In genomic region chr7:127375271-127376245, GRCm38 (mm10) we compare ENCODE assay signal across 8 mouse cellular contexts. TPM values are rescaled to one million over a fixed set of nuclear protein-coding genes. Genes with fewer than 3 reads are reported as not detected.
DNase-seq lines count a peak whose midpoint lies in the region; ATAC-seq and TF ChIP-seq lines count a peak whose summit lies in the region.
"Not testable (repeated sequence)": the region's sequence is repeated elsewhere in the genome, so short reads cannot be mapped to it uniquely, and the experiment has no call there.

Gene Zfp747, minus strand, starts transcription at chr7:127376050.

- not testable (repeated sequence) for H3K27me3 ChIP-seq in embryonic facial prominence, embryonic 14.5 days (replicated peaks; ENCODE audit: control insufficient read depth, insufficient read depth, low read length); limb, embryonic 14.5 days (ENCODE audit: control insufficient read depth, insufficient read depth, low read length); midbrain, postnatal 0 days (ENCODE audit: insufficient read depth, low read length)

- 2% methylated on average over 40 of the region's 49 CpGs for WGBS in embryonic facial prominence, embryonic 14.5 days
- 3% methylated on average over 48 of the region's 49 CpGs for WGBS in limb, embryonic 14.5 days
- 4% methylated on average over 39 of the region's 49 CpGs for WGBS in midbrain, postnatal 0 days

- not testable (repeated sequence) for H3K9me3 ChIP-seq in embryonic facial prominence, embryonic 14.5 days (ENCODE audit: control insufficient read depth, low read length); limb, embryonic 14.5 days (ENCODE audit: control insufficient read depth, low read length); midbrain, postnatal 0 days (ENCODE audit: low read length)

- H3K4me2 ChIP-seq in embryonic facial prominence, embryonic 14.5 days (ENCODE audit: low read depth, low read length) = peak within 1 kb of the TSS; percentile 66
- peak within 1 kb of the TSS; percentile 74 for H3K4me2 ChIP-seq in limb, embryonic 14.5 days (replicated peaks; ENCODE audit: low read depth, low read length, severe bottlenecking)
- peak within 1 kb of the TSS; percentile 74 for H3K4me2 ChIP-seq in midbrain, postnatal 0 days (ENCODE audit: low read depth, low read length, poor library complexity, severe bottlenecking)

- peak within 1 kb of the TSS; percentile 63; the same call in 1 of the 2 replicates for H3K27ac ChIP-seq in embryonic facial prominence, embryonic 14.5 days (replicated peaks; ENCODE audit: low read depth, low read length)
- not testable (repeated sequence) for H3K27ac ChIP-seq in limb, embryonic 14.5 days (replicated peaks; ENCODE audit: low read depth, low read length)
- H3K27ac ChIP-seq in midbrain, postnatal 0 days (ENCODE audit: low read depth, low read length) = peak within 1 kb of the TSS; percentile 76

- peak; percentile 94 for ATAC-seq in embryonic facial prominence, embryonic 14.5 days (ENCODE audit: low read depth)
- ATAC-seq in limb, embryonic 14.5 days (ENCODE audit: low FRiP score, low read depth) = peak; percentile 91
- ATAC-seq in midbrain, postnatal 0 days (ENCODE audit: low FRiP score) = peak; percentile 93

- peak within 1 kb of the TSS; percentile 73 for H3K9ac ChIP-seq in embryonic facial prominence, embryonic 14.5 days (ENCODE audit: low read depth, low read length)
- peak within 1 kb of the TSS; percentile 72 for H3K9ac ChIP-seq in limb, embryonic 14.5 days (ENCODE audit: low read depth, low read length, severe bottlenecking)
- H3K9ac ChIP-seq in midbrain, postnatal 0 days (replicated peaks; ENCODE audit: low read length, poor library complexity, severe bottlenecking) = peak within 1 kb of the TSS; percentile 74

- H3K4me1 ChIP-seq in embryonic facial prominence, embryonic 14.5 days (ENCODE audit: control insufficient read depth, insufficient read depth, low read length); limb, embryonic 14.5 days (ENCODE audit: control insufficient read depth, insufficient read depth, low read length); midbrain, postnatal 0 days (ENCODE audit: insufficient read depth, low read length): not testable (repeated sequence)

- H3K36me3 ChIP-seq in embryonic facial prominence, embryonic 14.5 days (ENCODE audit: control insufficient read depth, insufficient read depth, low read length) = peaks cover 17% of the 10 kb centered on the region; the same call in 1 of the 2 replicates
- H3K36me3 ChIP-seq in limb, embryonic 14.5 days (ENCODE audit: control insufficient read depth, insufficient read depth, low read length); midbrain, postnatal 0 days (ENCODE audit: insufficient read depth, low read length): not testable (repeated sequence)

- peak; percentile 98 for DNase-seq in 3T3-L1 (ENCODE audit: low read depth, low spot score)
- DNase-seq in adrenal gland, postnatal 4 days (ENCODE audit: low spot score in 2 of 2) = peak; percentile 66 to 86
- DNase-seq in embryonic facial prominence, embryonic 14.5 days (ENCODE audit: low spot score) = peak; percentile 97
- peak; percentile 97 for DNase-seq in heart, adult 8-10 months (ENCODE audit: low spot score)
- peak; percentile 98 for DNase-seq in kidney, adult 9 months
- DNase-seq in limb, embryonic 14.5 days (ENCODE audit: low spot score) = peak; percentile 91
- peak; percentile 95 for DNase-seq in midbrain, postnatal 0 days (ENCODE audit: low spot score)
- DNase-seq in spleen, postnatal 14 days (ENCODE audit: low spot score in 2 of 2) = peak; percentile 90

- H3K4me3 ChIP-seq in embryonic facial prominence, embryonic 14.5 days (ENCODE audit: low read depth, low read length) = peak within 1 kb of the TSS; percentile 59
- H3K4me3 ChIP-seq in limb, embryonic 14.5 days (replicated peaks; ENCODE audit: low read length) = peak within 1 kb of the TSS; percentile 69
- peak within 1 kb of the TSS; percentile 52 for H3K4me3 ChIP-seq in midbrain, postnatal 0 days (ENCODE audit: low read depth, low read length)

- TF ChIP-seq CTCF in midbrain, postnatal 0 days (IDR thresholded peaks at IDR 0.05) = peak; percentile 84

- 0 out of 2 replicates have a peak, but pooled peaks have one; percentile 17 for TF ChIP-seq POLR2A in limb, embryonic 14.5 days (IDR thresholded peaks at IDR 0.05; ENCODE audit: borderline replicate concordance, extremely low read depth, insufficient read depth, insufficient read length)

RNA-seq across cellular contexts. Expression of gene Zfp747, which starts in this region (rescaled TPM):
- total RNA-seq in adrenal gland, postnatal 4 days (2021) = 10 to 100 TPM in 1 of 2 experiments, 1 to 10 TPM in 1; 9.9 to 10.4 TPM
- 4.9 and 7.3 TPM in 2 replicates for polyA plus RNA-seq in embryonic facial prominence, embryonic 14.5 days (2014; fragmentation: Nextera tagmentation; extraction: Ambion mirVana)
- 1 to 10 TPM; 3.2 to 4.3 (median 3.7) TPM for total RNA-seq in heart, adult 8-10 months (2022)
- 7.3 and 8.0 TPM in 2 replicates for polyA plus RNA-seq in limb, embryonic 14.5 days (2012; rRNA removed)
- 7.0 and 7.2 TPM in 2 replicates for polyA plus RNA-seq in limb, embryonic 14.5 days (2014; fragmentation: Nextera tagmentation; extraction: Ambion mirVana)
- 8.3 and 8.6 TPM in 2 replicates for total RNA-seq in midbrain, postnatal 0 days (2014; rRNA removed)
- 4.0 and 5.8 TPM in 2 replicates for polyA plus RNA-seq in midbrain, postnatal 0 days (2015; fragmentation: Nextera tagmentation; extraction: Ambion mirVana)
